Mouse (Mus musculus): ENCODE measurements around the gene Sdf2.

DNA sequence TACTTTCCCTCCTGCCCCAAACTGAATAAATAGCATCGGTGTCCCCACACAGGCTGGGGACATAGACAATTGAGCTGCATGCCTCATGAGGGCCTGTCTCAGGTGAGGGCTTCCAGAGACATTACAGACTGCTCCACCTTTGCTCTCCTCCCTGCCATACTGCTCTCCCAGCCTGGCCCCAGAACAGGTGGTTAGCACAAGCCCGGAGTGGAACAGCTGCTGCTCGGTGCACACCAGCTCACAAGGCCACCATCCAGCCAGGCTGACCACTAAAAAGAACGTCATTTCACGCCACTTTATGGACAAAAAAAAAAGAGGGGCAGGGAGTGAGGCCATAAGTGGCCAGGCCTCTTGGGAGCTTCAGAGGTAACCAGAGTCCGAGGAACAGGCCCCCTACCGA lies 38.4 kb upstream of the Sdf2 start:
- TF ChIP-seq CTCF (IDR thresholded peaks at IDR 0.05; ENCODE audit: borderline replicate concordance, insufficient read depth, low read depth, low read length) (no peak), POLR2A (IDR thresholded peaks at IDR 0.05; ENCODE audit: borderline replicate concordance, insufficient read depth, low read length) (no peak)
